Mouse (Mus musculus) erythroblast, adult 5-6 weeks (primary cell): ENCODE data around the gene Gm11549. TPM values are rescaled to one million over a fixed set of nuclear protein-coding genes. Genes with fewer than 3 reads are reported as not detected.

Source experiments
- ATAC-seq: replicated peaks from 2 replicates; pipeline ENCODE4 v1.8.0; 2016; ENCODE audit warnings: moderate number of reproducible peaks, mild to moderate bottlenecking, moderate TSS enrichment, inconsistent platforms; ENCODE audit not compliant: poor library complexity, low FRiP score, severe bottlenecking
- total RNA-seq, 2 experiments: library from RNA; stranded (forward) in 1 of 2; stranded (reverse) in 1 of 2; fragments of 150-400 nt in 1 of 2; fragments of 200-764, 138-1000 nt in 1 of 2; gene quantifications; 2 replicates each; pipeline versions ENCODE4 v1.2.3 to v1.2.4; 2015 to 2017; ENCODE audit warnings: low replicate concordance in 2 of 2

Gm11549 gene
- total RNA-seq, 2 experiments from 2014 or later = not detected

DNA sequence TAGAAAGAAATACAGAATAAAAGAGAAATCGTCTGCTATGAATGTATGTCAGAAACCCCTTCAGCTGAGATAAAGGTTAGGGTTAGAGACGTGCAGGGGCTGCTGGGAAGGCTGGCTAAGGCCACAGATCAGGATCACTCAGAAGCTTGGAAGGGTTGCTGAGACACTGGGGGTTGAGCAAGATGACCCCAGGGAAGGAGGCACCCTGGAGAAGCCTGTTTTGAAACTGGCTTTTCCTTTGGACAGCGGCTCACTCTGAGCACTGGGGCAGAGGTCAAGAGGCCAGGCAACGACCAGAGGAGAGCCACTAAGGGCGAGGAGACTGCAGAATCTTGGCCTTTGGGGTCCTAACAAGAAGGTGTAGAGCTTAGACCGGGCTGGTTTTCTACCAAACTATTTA lies 35.4 kb downstream of the Gm11549 start:
- no peak for ATAC-seq

DNA sequence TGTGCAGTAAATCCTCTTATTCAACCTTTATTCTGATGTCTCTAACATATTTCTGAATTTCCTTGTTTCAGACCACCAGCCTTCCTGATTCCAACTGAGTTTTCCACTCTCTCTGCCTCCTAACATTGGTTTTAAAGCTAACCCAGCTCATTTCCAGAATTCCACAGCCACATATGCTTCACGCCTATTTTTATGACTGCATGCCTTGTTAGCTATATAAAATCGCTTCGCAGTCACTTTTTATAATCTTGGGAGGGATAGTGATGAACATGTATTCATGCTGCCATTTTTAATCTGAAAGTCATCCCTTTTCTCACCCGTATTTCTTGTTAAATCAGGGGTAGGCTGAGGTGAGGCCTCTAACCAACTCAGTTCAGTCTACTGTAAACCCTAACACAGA lies 37.3 kb downstream of the Gm11549 start:
- no peak for ATAC-seq

DNA sequence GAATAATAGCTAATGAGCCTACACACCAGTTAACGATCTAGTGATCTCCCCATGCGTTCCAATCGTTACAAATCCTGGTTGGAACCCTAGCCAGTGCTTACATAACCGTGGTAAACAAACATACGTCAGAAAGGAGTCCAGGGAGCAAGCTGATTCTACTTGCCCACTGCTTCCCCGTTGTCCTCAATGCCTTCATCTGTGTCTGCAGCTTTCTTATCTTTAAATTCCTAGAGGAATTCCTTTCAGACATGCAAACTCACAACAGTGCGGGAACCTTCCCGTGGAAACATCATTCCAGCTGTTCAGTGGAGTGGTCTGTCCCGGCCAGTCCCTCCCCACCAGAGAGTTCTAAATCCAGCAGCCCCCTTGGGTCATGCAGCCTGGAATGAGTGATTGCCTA lies 38.7 kb downstream of the Gm11549 start:
- ATAC-seq = no peak

DNA sequence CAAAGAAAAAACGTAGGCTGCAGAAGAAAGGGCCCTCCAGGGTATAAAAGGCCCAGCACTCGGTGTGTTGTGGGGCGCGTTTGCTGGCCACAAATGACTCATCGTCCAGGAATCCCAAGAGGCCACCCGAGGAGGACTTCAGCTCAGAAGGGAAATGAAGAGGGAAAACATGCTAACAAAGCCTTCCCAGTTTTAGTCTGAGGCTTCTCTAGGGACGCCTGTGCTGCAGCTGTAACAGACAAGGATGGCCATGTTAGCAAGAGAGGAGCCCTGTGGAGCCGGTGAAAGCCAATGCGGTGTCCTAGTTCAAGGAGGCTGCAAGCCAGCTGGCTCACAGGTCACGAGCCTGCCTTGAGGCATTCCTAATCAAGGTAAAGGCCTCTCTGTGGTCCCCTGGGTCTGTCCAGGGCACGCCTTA lies 39.8 kb downstream of the Gm11549 start:
- ATAC-seq = no peak

DNA sequence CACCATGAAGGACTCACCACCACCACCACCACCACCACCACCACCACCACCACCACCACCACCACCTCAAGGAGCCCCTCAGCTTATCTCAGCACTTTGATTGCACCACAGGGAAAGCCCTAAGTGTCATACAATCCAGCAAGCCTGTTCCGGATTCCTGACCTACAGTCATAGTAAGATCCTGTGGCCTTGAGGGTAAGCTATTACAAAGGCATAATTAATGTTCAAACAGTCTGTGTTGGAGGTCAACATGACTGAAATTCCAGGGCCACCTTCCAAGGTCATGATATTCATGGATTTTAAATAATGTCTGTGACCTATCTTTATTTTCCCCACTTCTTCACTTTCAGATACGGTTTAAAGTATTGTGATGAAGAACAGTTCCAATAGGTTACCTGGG lies 41.1 kb downstream of the Gm11549 start:
- no peak for ATAC-seq

DNA sequence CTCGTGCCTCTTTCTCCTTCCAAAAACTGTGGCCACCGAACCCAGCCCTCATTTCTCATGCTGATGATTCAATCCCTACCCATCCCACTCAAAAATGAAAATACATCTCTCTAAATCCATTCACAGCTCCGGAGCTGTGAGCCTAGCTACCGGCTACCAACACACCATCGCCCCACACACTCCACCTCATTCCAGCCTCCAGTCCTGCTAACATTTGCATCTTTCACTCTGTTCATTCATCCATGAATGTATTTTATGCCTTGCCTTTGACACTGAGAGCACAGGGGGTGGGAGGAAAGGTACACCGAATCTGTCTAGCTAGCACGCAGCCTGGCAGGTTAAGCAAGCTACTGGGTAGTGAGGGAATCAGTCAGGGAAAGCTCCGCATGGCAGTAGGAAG lies 42.8 kb downstream of the Gm11549 start:
- no peak for ATAC-seq

DNA sequence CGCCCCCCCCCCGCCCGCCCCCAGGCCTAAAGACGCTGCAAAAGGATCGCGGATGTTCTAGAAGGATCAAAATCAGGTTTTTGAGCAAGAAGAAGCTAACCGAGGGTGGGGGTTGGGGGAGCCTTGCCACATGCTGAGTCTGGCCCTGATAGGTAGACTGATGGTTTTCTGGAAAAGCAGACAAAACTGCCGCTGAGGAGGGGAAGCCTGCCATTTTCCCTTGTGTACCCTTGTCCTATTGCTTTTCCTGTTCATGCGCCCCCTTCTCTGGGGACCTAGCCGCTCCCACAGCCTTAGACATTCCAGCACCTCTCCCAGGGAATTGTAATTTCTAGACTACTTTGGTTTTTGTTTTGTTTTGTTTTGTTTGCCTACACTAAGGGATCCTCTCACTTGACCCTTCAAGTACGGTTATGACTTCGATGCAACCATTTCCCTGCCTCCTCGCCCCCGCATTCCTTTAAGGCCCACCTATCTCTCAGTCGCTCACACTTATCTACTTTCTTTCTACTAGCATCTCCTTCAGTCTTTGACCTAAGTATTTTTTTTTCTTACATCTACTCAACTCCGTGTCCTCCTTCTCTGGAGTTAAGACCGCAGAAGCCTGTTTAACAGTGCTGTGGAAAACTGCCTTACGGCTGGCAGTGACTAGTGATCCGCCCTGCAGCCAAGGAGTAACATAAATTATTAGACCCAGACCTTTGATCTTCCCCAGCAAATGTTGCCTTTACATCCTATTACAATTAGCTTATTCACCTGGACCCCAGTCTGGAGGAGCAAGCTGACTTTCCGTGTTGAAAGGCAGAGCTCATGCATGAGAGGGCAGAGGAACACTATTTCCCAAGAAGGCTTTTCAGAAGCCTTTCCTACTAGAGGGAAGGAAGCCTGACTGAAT lies 45.1 kb downstream of the Gm11549 start:
- ATAC-seq = no peak

DNA sequence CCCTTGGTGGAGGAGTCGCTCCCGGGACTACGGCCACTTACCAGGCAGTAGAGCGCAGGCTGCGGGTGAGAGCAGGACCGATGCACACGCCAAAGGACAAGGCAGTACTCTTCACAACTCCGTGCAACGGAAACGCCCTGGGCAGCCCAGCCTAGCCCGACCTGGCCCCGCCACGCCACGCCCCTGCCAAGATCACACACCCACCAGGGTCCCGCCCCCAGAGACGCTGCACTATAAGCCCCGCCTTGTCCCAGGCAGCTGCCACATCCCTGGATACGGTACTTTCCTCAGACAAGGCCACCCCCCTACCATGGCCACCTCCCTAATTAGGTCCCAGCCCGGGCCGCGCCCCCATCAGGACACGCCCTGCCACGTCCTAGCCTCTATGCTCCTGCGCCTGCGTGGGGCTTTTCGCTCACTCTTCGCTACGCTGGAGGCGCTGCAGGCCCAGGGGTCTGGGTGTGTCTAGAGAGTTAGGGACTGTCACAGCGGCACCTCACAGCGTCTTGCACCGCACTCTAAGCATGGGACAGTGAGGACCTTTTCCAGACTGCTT lies 46.0 kb downstream of the Gm11549 start, which contains the start of the genes Anxa5 and 1810062G17Rik:
Gene Anxa5, minus strand, starts transcription at position 363 of the 556 bp plus-strand sequence.
Gene 1810062G17Rik, plus strand, starts transcription at position 406 of the 556 bp plus-strand sequence.
- ATAC-seq = peak; percentile 91

DNA sequence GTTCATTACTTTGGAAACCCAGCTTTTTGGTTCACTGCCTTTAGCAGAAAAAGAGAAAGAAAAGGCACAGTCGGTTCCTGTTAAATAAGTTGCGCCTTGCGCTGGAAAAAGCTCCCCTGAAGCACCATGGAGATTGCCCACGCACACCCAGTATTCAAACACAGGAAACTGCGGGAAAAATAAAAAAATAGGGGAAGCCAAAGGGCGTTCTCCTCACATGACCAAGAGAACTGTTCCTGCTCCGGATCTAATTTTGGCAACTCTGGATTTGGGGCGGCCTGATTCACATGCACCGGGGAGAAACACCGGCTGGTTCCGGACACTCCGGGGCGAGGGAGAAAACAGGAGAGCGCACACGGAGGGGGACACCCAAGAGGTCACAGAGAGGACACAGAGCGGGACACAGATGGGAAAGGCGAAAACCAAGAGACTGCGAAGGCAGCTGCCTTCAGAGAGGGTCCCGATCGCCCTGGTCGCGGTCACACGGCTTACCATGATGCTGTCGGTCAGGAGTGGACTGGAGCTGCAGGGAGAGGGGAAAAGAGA lies 46.6 kb downstream of the Gm11549 start:
- ATAC-seq = no peak

DNA sequence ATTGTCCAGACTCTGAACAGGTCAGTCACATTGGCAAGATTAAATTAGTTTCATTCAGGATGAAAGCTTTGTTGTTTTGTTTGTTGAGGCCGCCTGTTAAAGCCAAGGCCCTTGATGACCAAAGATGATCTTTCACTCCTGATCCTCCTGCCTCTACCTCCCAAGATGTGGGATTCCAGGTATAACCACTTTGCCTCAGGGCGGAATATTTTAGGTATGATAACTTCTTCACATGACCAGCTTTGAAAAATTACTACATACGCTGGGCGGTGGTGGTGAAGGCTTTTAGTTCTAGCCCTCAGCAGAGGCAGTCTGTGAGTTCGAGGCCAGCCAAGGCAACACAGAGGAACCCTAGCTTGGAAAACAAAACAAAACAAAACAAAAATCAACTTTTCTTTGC lies 47.2 kb downstream of the Gm11549 start:
- no peak for ATAC-seq

DNA sequence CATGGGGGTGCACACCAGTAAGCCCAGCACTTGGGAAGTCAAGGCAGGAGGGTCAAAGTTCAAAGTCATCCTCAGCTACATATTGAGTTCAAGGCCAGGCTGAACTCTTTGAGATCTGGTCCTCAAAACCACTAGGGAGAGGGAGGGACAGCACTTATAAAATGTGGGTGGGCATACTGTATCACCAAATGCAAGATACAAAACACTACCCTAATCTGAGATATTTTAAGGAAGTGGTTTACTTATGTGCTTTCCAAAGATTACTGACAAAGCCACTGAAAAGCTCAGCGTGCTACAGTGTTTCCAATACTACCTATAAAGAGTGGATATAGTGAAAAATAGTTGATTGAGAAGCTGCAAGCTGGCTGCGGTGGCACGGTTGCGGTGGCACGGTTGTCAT lies 48.4 kb downstream of the Gm11549 start:
- no peak for ATAC-seq

DNA sequence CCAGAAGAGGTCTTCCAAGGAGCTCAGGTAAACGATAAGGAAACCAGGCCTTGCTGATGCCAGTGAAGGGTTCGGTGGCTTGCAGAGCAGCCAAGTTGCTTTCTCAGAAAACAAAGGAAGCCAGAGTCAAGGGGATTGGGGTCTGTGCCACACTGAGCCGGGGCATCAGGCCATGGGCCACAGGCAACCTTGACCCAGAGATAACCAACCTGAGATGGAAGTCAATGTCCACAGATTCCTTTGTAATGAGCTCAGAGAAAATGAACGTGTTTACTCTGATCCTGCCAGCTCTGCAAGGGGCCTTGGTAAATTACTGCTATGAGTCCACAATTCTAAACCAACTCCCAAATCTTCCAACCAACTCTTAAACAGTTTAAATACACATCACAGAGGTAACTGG lies 49.8 kb downstream of the Gm11549 start:
- ATAC-seq = no peak

DNA sequence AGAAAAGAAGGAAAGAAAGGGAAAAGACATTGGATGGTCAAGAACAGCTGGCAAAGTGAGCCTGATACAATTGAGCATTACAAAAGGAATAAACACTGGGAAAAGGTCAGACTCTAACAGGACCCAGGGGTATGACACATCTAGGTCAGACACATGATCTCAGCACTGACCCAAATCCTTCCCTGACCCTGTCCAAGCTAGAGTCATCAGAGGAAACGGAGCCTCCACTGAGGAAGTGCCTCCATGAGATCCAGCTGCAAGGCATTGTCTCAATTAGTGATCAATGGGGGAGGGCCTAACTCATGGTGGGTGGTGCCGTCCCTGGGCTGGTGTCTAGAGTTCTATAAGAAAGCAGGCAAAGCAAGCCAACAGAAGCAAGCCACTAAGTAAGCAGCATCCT lies 52.7 kb downstream of the Gm11549 start:
- no peak for ATAC-seq

DNA sequence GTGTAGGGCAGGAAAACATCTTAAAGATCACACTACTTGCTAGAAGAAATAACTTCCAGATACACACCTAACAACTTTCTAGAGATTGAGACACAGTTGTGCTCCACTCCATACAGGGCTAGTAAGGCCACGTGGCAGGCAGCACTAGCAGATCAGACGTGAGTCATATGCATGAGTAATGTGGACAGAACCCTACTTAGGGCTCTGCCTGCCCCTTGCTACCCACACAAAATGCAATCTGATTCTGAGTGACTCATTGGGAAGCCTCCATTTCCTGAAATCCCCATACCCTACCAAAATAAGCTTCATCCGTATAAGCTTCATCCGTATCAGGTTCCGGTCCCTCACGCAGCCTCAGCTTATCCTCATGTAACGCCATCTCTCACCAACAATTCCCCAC lies 54.0 kb downstream of the Gm11549 start:
- ATAC-seq = no peak

DNA sequence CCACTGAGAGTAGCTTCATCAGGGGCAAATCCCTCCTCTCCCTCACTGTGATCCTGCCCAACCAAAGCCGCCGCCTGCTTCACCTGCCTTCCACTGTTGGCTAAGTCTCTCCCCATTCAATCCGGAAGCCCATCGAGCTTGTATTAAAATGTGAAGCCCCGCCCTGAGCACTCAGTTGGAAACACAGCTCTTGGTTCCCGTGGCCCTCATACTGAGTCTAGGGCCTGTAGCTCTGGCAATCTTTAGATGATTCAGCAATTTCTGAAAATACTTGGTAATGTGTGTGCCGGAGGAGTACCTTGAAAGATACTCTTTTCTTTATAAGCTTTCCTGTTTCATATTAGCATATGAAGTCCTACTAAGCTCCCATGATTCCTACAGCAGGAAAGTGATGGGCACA lies 56.1 kb downstream of the Gm11549 start:
- ATAC-seq = no peak

Other genes starting within 250 kb of the Gm11549 start
- gene Anxa5, start 45.9 kb downstream of the Gm11549 start, total RNA-seq (2015; ENCODE audit: low replicate concordance) = 64.0 and 65.2 TPM in 2 replicates
- 34.4 and 48.9 TPM in 2 replicates for gene Anxa5, start 45.9 kb downstream of the Gm11549 start, total RNA-seq (2017; ENCODE audit: low replicate concordance)
- not detected in 2 replicates for gene 1810062G17Rik, start 45.9 kb downstream of the Gm11549 start, total RNA-seq (2015; ENCODE audit: low replicate concordance)
- gene 1810062G17Rik, start 45.9 kb downstream of the Gm11549 start, total RNA-seq (2017; ENCODE audit: low replicate concordance) = not detected in 2 replicates
- 8.3 and 29.0 TPM in 2 replicates for gene Exosc9, start 30.8 kb upstream of the Gm11549 start, total RNA-seq (2015; ENCODE audit: low replicate concordance)
- gene Exosc9, start 30.8 kb upstream of the Gm11549 start, total RNA-seq (2017; ENCODE audit: low replicate concordance) = 22.2 and 41.8 TPM in 2 replicates
- gene Ccna2, start 50.3 kb upstream of the Gm11549 start, total RNA-seq (2015; ENCODE audit: low replicate concordance) = 116 and 159 TPM in 2 replicates
- gene Ccna2, start 50.3 kb upstream of the Gm11549 start, total RNA-seq (2017; ENCODE audit: low replicate concordance) = 147 and 151 TPM in 2 replicates
- 1.3 and 3.3 TPM in 2 replicates for gene Bbs7, start 91.7 kb upstream of the Gm11549 start, total RNA-seq (2015; ENCODE audit: low replicate concordance)
- gene Bbs7, start 91.7 kb upstream of the Gm11549 start, total RNA-seq (2017; ENCODE audit: low replicate concordance) = 2.6 and 4.2 TPM in 2 replicates
- gene Trpc3, start 168.4 kb upstream of the Gm11549 start, total RNA-seq (2015; ENCODE audit: low replicate concordance) = not detected in 2 replicates
- not detected in 2 replicates for gene Trpc3, start 168.4 kb upstream of the Gm11549 start, total RNA-seq (2017; ENCODE audit: low replicate concordance)